Mouse (Mus musculus) neural tube, embryonic 13.5 days (tissue): ENCODE measurements around the gene Fam186b. TPM values are rescaled to one million over a fixed set of nuclear protein-coding genes. Genes with fewer than 3 reads are reported as not detected.

ENCODE experiments used
- ATAC-seq: fragments of 200-750 bp; cut with Nextera tagmentation; 2 replicates; pipeline ENCODE4 v1.8.0; 2017; ENCODE audit warnings: low read depth, mild to moderate bottlenecking, moderate TSS enrichment, moderate library complexity
- H3K27ac ChIP-seq: fragments of 300-500 bp; sonication (generic); replicated peaks from 2 replicates; pipeline ENCODE4 v1.5.1; 2015; ENCODE audit warnings: moderate library complexity, mild to moderate bottlenecking, inconsistent platforms
- H3K27me3 ChIP-seq: fragments of 300-500 bp; sonication (generic); 2 replicates; pipeline ENCODE4 v1.6.1; 2015; ENCODE audit warnings: mild to moderate bottlenecking, inconsistent platforms
- H3K36me3 ChIP-seq: fragments of 300-500 bp; sonication (generic); 2 replicates; pipeline ENCODE4 v1.6.1; 2015; ENCODE audit warnings: mild to moderate bottlenecking, inconsistent platforms
- H3K4me1 ChIP-seq: fragments of 300-500 bp; sonication (generic); replicated peaks from 2 replicates; pipeline ENCODE4 v1.6.1; 2015; ENCODE audit warnings: inconsistent platforms
- H3K4me2 ChIP-seq: fragments of 300-500 bp; sonication (generic); 2 replicates; pipeline ENCODE4 v1.6.1; 2015; ENCODE audit warnings: inconsistent platforms, mild to moderate bottlenecking, moderate library complexity
- H3K4me3 ChIP-seq: fragments of 300-500 bp; sonication (generic); 2 replicates; pipeline ENCODE4 v1.5.1; 2015; ENCODE audit warnings: mild to moderate bottlenecking, inconsistent platforms
- H3K9ac ChIP-seq: fragments of 300-500 bp; sonication (generic); 2 replicates; pipeline ENCODE4 v1.6.1; 2015; ENCODE audit warnings: moderate library complexity, mild to moderate bottlenecking, inconsistent platforms
- H3K9me3 ChIP-seq: fragments of 300-500 bp; sonication (generic); 2 replicates; pipeline ENCODE4 v1.6.1; 2016; ENCODE audit warnings: inconsistent platforms
- WGBS: fragments of 180-500 bp; shearing (Covaris S2); methylation state at CpG from one replicate; pipeline ENCODE4 v1.1.7; 2015; 5-methylcytosine and 5-hydroxymethylcytosine counted together
- polyA plus RNA-seq: library from polyadenylated mRNA; unstranded; fragments of >200 nt; fragmentation: Nextera tagmentation; extraction: Ambion mirVana; gene quantifications from 2 replicates; pipeline ENCODE4 v1.2.1, GENCODE M21; 2015

The Fam186b gene
- polyA plus RNA-seq, 1 experiment from 2014 or later = 0.54 TPM

DNA sequence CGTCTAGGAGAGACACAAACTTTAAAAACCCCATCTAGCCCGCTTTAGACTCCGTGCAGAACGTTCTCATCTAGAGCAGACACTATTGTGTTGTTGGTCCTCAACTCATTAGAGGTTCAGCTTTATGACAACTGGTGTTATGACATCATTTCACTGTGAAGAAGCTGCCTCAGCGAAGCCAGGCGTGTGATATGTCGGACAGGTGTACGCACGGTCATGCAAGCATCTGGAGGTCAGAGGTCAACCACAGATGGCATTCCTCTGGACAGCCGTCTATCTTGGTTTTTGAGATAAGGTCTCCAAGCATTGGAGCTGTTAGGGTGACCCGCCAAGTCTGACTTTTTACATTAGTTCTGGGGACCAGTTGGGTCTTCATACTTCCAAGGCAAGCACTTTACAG lies 5.1 kb downstream of the Fam186b start:
- ATAC-seq = no peak
- H3K4me2 ChIP-seq = no peak overlapping the region
- 92% methylated on average over 11 of the region's 11 CpGs for WGBS
- H3K4me1 ChIP-seq = peaks cover 8% of the 10 kb centered on the region
- no peaks in the 10 kb centered on the region for H3K36me3 ChIP-seq
- no peak overlapping the region for H3K9ac ChIP-seq
- H3K9me3 ChIP-seq = no peaks in the 10 kb centered on the region
- no peaks in the 10 kb centered on the region for H3K27me3 ChIP-seq
- H3K27ac ChIP-seq = no peak overlapping the region
- H3K4me3 ChIP-seq = no peak overlapping the region

- Histone ChIP-seq H3K27ac (no peak overlapping the region), H3K4me3 (no peak overlapping the region), H3K4me2 (no peak overlapping the region), H3K4me1 (no peaks in the 10 kb centered on the region), H3K27me3 (no peaks in the 10 kb centered on the region), H3K36me3 (no peaks in the 10 kb centered on the region), H3K9me3 (no peaks in the 10 kb centered on the region), H3K9ac (no peak overlapping the region)
- ATAC-seq = no peak
- 59% methylated on average over 8 of the region's 8 CpGs for WGBS
Measured at GRCm38 (mm10) chr15:99285189-99285535, 10.5 kb downstream of the Fam186b start.

- H3K9me3 ChIP-seq = no peaks in the 10 kb centered on the region
- no peak for ATAC-seq
- no peak overlapping the region for H3K4me2 ChIP-seq
- no peak overlapping the region for H3K4me3 ChIP-seq
- WGBS = 52% methylated on average over 14 of the region's 14 CpGs
- no peaks in the 10 kb centered on the region for H3K36me3 ChIP-seq
- no peak overlapping the region for H3K27ac ChIP-seq
- H3K27me3 ChIP-seq = no peaks in the 10 kb centered on the region
- H3K4me1 ChIP-seq = no peaks in the 10 kb centered on the region
- no peak overlapping the region for H3K9ac ChIP-seq
Measured at GRCm38 (mm10) chr15:99284527-99285188, 11.0 kb downstream of the Fam186b start.

DNA sequence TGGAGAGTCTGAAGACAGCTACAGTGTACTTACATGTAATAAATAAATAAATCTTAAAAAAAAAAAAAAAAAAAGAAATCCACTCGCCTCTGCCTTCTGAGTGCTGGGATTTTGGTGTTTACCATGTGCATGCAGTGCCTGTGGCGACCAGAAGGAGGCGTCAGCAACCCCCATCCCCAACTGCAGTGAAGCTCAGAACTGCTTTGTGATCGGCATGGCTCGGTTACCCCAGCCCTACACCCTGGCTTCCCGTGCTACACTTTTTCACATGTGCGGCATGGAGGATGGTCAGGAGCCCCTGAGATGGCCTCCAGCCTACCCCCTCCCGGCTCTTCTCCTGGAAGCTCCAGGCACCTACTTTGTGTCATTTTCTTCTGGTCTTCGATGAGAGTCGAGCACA lies 12.2 kb downstream of the Fam186b start:
- Histone ChIP-seq H3K9me3 (no peaks in the 10 kb centered on the region), H3K36me3 (no peaks in the 10 kb centered on the region), H3K9ac (no peak overlapping the region), H3K4me1 (peaks cover 2% of the 10 kb centered on the region), H3K27me3 (no peaks in the 10 kb centered on the region), H3K4me2 (no peak overlapping the region), H3K4me3 (no peak overlapping the region), H3K27ac (no peak overlapping the region)
- no peak for ATAC-seq
- WGBS = 73% methylated on average over 10 of the region's 10 CpGs

GRCm38 (mm10) chr15:99278271-99278670 lies 17.4 kb downstream of the Fam186b start:
- H3K27me3 ChIP-seq = no peaks in the 10 kb centered on the region
- peaks cover 10% of the 10 kb centered on the region for H3K4me1 ChIP-seq
- no peak overlapping the region for H3K4me2 ChIP-seq
- H3K9me3 ChIP-seq = no peaks in the 10 kb centered on the region
- no peaks in the 10 kb centered on the region for H3K36me3 ChIP-seq
- 89% methylated on average over 7 of the region's 7 CpGs for WGBS
- no peak for ATAC-seq
- no peak overlapping the region for H3K4me3 ChIP-seq
- H3K27ac ChIP-seq = no peak overlapping the region
- H3K9ac ChIP-seq = no peak overlapping the region

DNA sequence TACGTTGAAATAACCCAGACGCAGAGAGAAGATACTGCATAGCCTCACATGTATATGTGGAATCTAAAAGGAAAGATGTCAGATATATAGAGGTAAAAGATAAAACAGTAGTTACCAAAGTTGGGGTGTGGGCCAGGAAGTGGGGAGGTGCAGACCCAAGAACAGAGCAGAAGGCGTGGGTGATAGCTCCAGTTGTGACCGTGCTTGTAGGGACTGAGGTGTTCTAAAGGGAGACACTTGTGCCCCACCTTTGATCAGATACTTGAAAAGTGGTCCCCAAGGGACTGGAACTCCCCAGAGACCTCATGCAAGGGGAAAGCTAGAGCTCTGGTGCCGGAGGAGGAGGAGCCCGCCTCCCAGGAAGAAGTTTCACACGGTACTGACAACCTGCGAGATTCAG lies 19.6 kb downstream of the Fam186b start:
- no peak overlapping the region for H3K27ac ChIP-seq
- no peaks in the 10 kb centered on the region for H3K9me3 ChIP-seq
- H3K4me3 ChIP-seq = no peak overlapping the region
- no peaks in the 10 kb centered on the region for H3K36me3 ChIP-seq
- H3K9ac ChIP-seq = no peak overlapping the region
- no peak overlapping the region for H3K4me2 ChIP-seq
- H3K27me3 ChIP-seq = no peaks in the 10 kb centered on the region
- WGBS = 86% methylated on average over 8 of the region's 8 CpGs
- peaks cover 10% of the 10 kb centered on the region for H3K4me1 ChIP-seq
- ATAC-seq = no peak

GRCm38 (mm10) chr15:99265679-99266078 lies 30.0 kb downstream of the Fam186b start:
- Histone ChIP-seq H3K36me3 (no peaks in the 10 kb centered on the region), H3K4me2 (no peak overlapping the region), H3K27ac (no peak overlapping the region), H3K27me3 (no peaks in the 10 kb centered on the region), H3K4me3 (no peak overlapping the region), H3K9ac (no peak overlapping the region), H3K9me3 (no peaks in the 10 kb centered on the region), H3K4me1 (peaks cover 11% of the 10 kb centered on the region; the same call in 1 of the 2 replicates)
- ATAC-seq = peak; percentile 40; the same call in 1 of the 2 replicates
- WGBS = 17% methylated on average over 4 of the region's 4 CpGs

- no peak for ATAC-seq
- WGBS = 87% methylated on average over 2 of the region's 2 CpGs
- Histone ChIP-seq H3K9ac (no peak overlapping the region), H3K4me2 (no peak overlapping the region), H3K4me1 (peaks cover 11% of the 10 kb centered on the region; the same call in 1 of the 2 replicates), H3K27me3 (no peaks in the 10 kb centered on the region), H3K4me3 (no peak overlapping the region), H3K27ac (no peak overlapping the region), H3K36me3 (no peaks in the 10 kb centered on the region), H3K9me3 (no peaks in the 10 kb centered on the region)
Measured at GRCm38 (mm10) chr15:99264363-99264762, 31.3 kb downstream of the Fam186b start.

DNA sequence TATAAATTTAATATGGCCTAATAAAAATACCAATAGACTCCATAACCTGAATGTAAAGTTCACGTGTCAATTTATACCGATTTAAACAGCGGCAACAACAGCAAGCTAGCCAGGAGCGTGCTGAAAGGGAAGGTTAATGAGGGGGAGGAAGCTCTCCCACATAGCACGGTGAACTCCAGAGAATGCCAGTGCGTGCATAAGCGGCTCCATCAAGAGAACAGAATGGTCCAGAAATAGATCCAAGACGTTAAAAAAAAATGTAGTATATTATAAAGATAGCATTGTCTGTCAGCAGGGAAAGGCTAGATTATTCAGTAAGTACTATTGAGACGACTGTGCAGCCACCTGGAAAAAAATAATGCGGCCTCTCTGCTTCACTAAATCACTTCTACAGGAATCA lies 33.0 kb downstream of the Fam186b start:
- no peak overlapping the region for H3K9ac ChIP-seq
- no peak overlapping the region for H3K27ac ChIP-seq
- no peaks in the 10 kb centered on the region for H3K36me3 ChIP-seq
- H3K27me3 ChIP-seq = no peaks in the 10 kb centered on the region
- 42% methylated on average over 10 of the region's 10 CpGs for WGBS
- no peak overlapping the region for H3K4me2 ChIP-seq
- H3K4me3 ChIP-seq = no peak overlapping the region
- ATAC-seq = no peak
- H3K9me3 ChIP-seq = no peaks in the 10 kb centered on the region
- H3K4me1 ChIP-seq = peaks cover 11% of the 10 kb centered on the region; the same call in 1 of the 2 replicates

DNA sequence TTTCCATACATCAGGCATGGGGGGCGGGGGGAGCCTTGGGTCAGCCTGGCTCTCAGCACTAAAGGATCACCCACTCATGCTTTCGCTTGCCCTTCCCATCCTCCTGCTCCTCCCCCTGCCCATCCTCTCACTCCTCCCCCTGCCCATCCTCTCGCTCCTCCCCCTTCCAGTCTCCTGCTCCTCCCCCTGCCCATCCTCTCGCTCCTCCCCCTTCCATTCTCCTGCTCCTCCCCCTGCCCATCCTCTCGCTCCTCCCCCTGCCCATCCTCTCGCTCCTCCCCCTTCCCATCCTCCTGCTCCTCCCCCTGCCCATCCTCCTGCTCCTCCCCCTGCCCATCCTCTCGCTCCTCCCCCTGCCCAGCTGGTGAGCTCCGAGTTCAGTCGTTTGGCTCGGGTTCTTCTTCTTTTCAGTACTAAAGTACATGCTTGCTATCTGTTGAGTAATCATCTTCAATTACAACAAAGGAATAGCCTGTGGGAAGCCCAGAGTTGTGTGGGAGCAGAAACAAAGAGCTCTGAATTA lies 35.9 kb downstream of the Fam186b start:
- 0 out of 2 replicates have a peak, but pooled peaks cover 7% of the 10 kb centered on the region for H3K4me1 ChIP-seq
- WGBS = 3% methylated on average over 8 of the region's 10 CpGs
- H3K4me2 ChIP-seq = peak overlapping the region; percentile 46
- ATAC-seq = peak; percentile 49; the same call in 1 of the 2 replicates
- H3K36me3 ChIP-seq = no peaks in the 10 kb centered on the region
- H3K9me3 ChIP-seq = no peaks in the 10 kb centered on the region
- H3K4me3 ChIP-seq = peak overlapping the region; percentile 3; the same call in 1 of the 2 replicates
- H3K27me3 ChIP-seq = peaks cover 3% of the 10 kb centered on the region; the same call in 1 of the 2 replicates
- H3K27ac ChIP-seq = no peak overlapping the region
- H3K9ac ChIP-seq = no peak overlapping the region

DNA sequence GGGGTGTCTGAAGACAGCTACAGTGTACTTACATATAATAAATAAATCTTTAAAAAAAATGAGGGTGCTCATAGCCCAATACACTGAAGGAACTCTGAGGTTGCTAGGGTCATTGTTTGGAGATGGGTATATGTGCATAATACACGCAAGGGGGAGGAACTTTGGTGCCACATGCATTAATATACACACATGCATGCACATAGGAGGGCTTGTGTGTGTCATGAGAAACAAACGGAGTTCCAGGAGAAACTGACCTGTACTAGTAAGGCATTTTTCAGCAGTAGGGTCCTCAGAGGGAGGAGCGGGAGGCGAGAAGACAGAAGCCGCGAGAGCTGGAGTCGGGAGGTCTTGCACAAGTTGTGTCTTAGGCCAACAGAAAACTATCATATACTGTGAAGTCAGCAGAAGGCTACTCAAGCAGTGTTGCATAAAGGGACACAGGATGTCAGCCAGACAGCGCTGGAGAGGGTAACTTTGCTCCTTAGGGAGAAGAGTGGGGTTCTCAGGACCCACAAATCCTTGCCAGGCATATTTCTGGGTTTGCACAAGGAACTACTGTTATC lies 36.4 kb downstream of the Fam186b start:
- ATAC-seq = no peak
- Histone ChIP-seq H3K27me3 (peaks cover 3% of the 10 kb centered on the region; the same call in 1 of the 2 replicates), H3K4me1 (0 out of 2 replicates have a peak, but pooled peaks cover 7% of the 10 kb centered on the region), H3K4me3 (no peak overlapping the region), H3K27ac (no peak overlapping the region), H3K9ac (no peak overlapping the region), H3K4me2 (peak overlapping the region; percentile 33), H3K9me3 (no peaks in the 10 kb centered on the region), H3K36me3 (no peaks in the 10 kb centered on the region)
- WGBS = 68% methylated on average over 8 of the region's 8 CpGs

- Histone ChIP-seq H3K9me3 (no peaks in the 10 kb centered on the region), H3K27ac (no peak overlapping the region), H3K4me3 (no peak overlapping the region), H3K4me1 (peaks cover 20% of the 10 kb centered on the region), H3K27me3 (peaks cover 3% of the 10 kb centered on the region; the same call in 1 of the 2 replicates), H3K4me2 (no peak overlapping the region), H3K36me3 (no peaks in the 10 kb centered on the region), H3K9ac (no peak overlapping the region)
- WGBS = 78% methylated on average over 6 of the region's 6 CpGs
- no peak for ATAC-seq
Measured at GRCm38 (mm10) chr15:99255241-99255749, 40.4 kb downstream of the Fam186b start.
